Mouse (Mus musculus) G1E (cell line): ENCODE results near the gene Nipa1. TPM values are rescaled to one million over a fixed set of nuclear protein-coding genes. Genes with fewer than 3 reads are reported as not detected.

Experiments
- ATAC-seq: 2 replicates; pipeline ENCODE4 v1.8.0; 2016; ENCODE audit warnings: mild to moderate bottlenecking; ENCODE audit not compliant: insufficient number of reproducible peaks, poor library complexity, low FRiP score, severe bottlenecking; ENCODE audit errors: extremely low read depth
- DNase-seq: peaks from one replicate; pipeline ENCODE4 v3.0.0; 2012; ENCODE audit warnings: low spot score
- H3K27me3 ChIP-seq: 2 replicates; pipeline ENCODE4 v1.6.1; 2012; ENCODE audit warnings: mild to moderate bottlenecking, low read length, inconsistent platforms; ENCODE audit not compliant: insufficient read depth
- H3K36me3 ChIP-seq: replicated peaks from 2 replicates; pipeline ENCODE3; 2012; ENCODE audit warnings: mild to moderate bottlenecking, inconsistent platforms
- H3K4me1 ChIP-seq: 2 replicates; pipeline ENCODE4 v1.6.1; 2012; ENCODE audit warnings: low read depth, low read length, inconsistent platforms, mixed read lengths; ENCODE audit not compliant: insufficient read depth
- H3K4me3 ChIP-seq: 2 replicates; pipeline ENCODE4 v1.5.1; 2012; ENCODE audit warnings: low read depth, mild to moderate bottlenecking, inconsistent platforms, low read length, moderate library complexity, mixed read lengths
- H3K9me3 ChIP-seq: replicated peaks from 2 replicates; pipeline ENCODE4 v1.6.1; 2012; ENCODE audit warnings: inconsistent platforms
- CTCF ChIP-seq: IDR thresholded peaks from 2 replicates; pipeline ENCODE4 v1.5.1; 2012; ENCODE audit warnings: low read depth, low read length, inconsistent platforms, mixed read lengths
- GATA1 ChIP-seq: IDR thresholded peaks from 2 replicates; pipeline ENCODE4 v1.6.1; 2012; ENCODE audit warnings: borderline replicate concordance, low read length, inconsistent platforms, mixed read lengths
- GATA2 ChIP-seq: IDR thresholded peaks from 2 replicates; pipeline ENCODE4 v1.6.1; 2012; ENCODE audit warnings: low read depth, low read length, inconsistent platforms, borderline replicate concordance
- POLR2AphosphoS5 ChIP-seq: IDR thresholded peaks from 2 replicates; pipeline ENCODE4 v1.6.1; 2012; ENCODE audit warnings: low read depth, low read length, inconsistent platforms; ENCODE audit not compliant: insufficient replicate concordance
- TAL1 ChIP-seq: conservative IDR thresholded peaks from 2 replicates; pipeline ENCODE4 v1.6.1; 2012; ENCODE audit warnings: low read depth, low read length, inconsistent platforms, mixed read lengths
- polyA plus RNA-seq: library from polyadenylated mRNA; stranded (reverse); fragments of >175 nt; gene quantifications from 2 replicates; pipeline ENCODE4 v1.2.3, GENCODE M21; 2012
- total RNA-seq, 2 experiments: library from RNA; stranded (forward) in 1 of 2; stranded (reverse) in 1 of 2; fragments of 200-1000 nt in 1 of 2; fragments of >200 nt in 1 of 2; fragmentation: Nextera tagmentation in 1 of 2; gene quantifications; 2 replicates each; pipeline ENCODE4 v1.2.3; 2014 to 2017

The Nipa1 gene
- total and polyA plus RNA-seq, 3 experiments: 2.0 to 10.2 (median 8.0) TPM

- H3K9me3 ChIP-seq: no peaks in the 10 kb centered on the region
- peak within 1 kb of the TSS; percentile 78 for H3K4me3 ChIP-seq
- H3K36me3 ChIP-seq: peaks cover 12% of the 10 kb centered on the region
- ATAC-seq: peak; percentile 98
- TF ChIP-seq GATA1 (no peak), TAL1 (no peak), GATA2 (no peak), POLR2AphosphoS5 (no peak), CTCF (no peak)
- peak; percentile 96 for DNase-seq
- H3K4me1 ChIP-seq: peaks cover 30% of the 10 kb centered on the region
- no peaks in the 10 kb centered on the region for H3K27me3 ChIP-seq
Measured at GRCm38 (mm10) chr7:56049831-56050321, 30.1 kb upstream of the Nipa1 start, which contains the start of gene Herc2. Gene Herc2, plus strand, starts transcription at chr7:56050196.

GRCm38 (mm10) chr7:56047178-56047577 is 27.4 kb upstream of the Nipa1 start:
- no peak for DNase-seq
- Histone ChIP-seq H3K4me1 (peaks cover 49% of the 10 kb centered on the region), H3K27me3 (no peaks in the 10 kb centered on the region), H3K36me3 (no peaks in the 10 kb centered on the region), H3K4me3 (no peak overlapping the region), H3K9me3 (no peaks in the 10 kb centered on the region)
- no peak for TF ChIP-seq TAL1
- TF ChIP-seq GATA2: no peak
- no peak for TF ChIP-seq CTCF
- no peak for TF ChIP-seq POLR2AphosphoS5
- no peak for TF ChIP-seq GATA1
- no peak for ATAC-seq

- ATAC-seq: peak; percentile 30; the same call in 1 of the 2 replicates
Measured at GRCm38 (mm10) chr7:56044267-56044629, 24.5 kb upstream of the Nipa1 start.

GRCm38 (mm10) chr7:56043577-56044266 is 24.0 kb upstream of the Nipa1 start:
- ATAC-seq: peak; percentile 87
- TF ChIP-seq POLR2AphosphoS5 (no peak), TAL1 (peak; percentile 80), CTCF (no peak), GATA2 (no peak)

More at GRCm38 (mm10) chr7:56044267-56044629, 24.5 kb upstream of the Nipa1 start:
- TF ChIP-seq TAL1 (no peak), CTCF (no peak), GATA1 (no peak)
- H3K27me3 ChIP-seq: no peaks in the 10 kb centered on the region
- peaks cover 45% of the 10 kb centered on the region for H3K4me1 ChIP-seq
- no peak overlapping the region; the same call in 1 of the 2 replicates for H3K4me3 ChIP-seq
- no peaks in the 10 kb centered on the region for H3K36me3 ChIP-seq
- no peaks in the 10 kb centered on the region for H3K9me3 ChIP-seq
- no peak for DNase-seq

GRCm38 (mm10) chr7:56042353-56042752 is 22.6 kb upstream of the Nipa1 start:
- peak; percentile 47; the same call in 1 of the 2 replicates for ATAC-seq
- Histone ChIP-seq H3K36me3 (no peaks in the 10 kb centered on the region), H3K9me3 (no peaks in the 10 kb centered on the region), H3K4me1 (peaks cover 37% of the 10 kb centered on the region), H3K27me3 (no peaks in the 10 kb centered on the region), H3K4me3 (no peak overlapping the region)
- DNase-seq: peak; percentile 33
- TF ChIP-seq CTCF: peak; percentile 87
- no peak for TF ChIP-seq GATA1
- TF ChIP-seq POLR2AphosphoS5: no peak
- no peak for TF ChIP-seq TAL1

More at GRCm38 (mm10) chr7:56043577-56044266, 24.0 kb upstream of the Nipa1 start:
- H3K27me3 ChIP-seq: no peaks in the 10 kb centered on the region
- H3K4me1 ChIP-seq: peaks cover 40% of the 10 kb centered on the region
- no peaks in the 10 kb centered on the region for H3K9me3 ChIP-seq
- H3K36me3 ChIP-seq: no peaks in the 10 kb centered on the region
- no peak for DNase-seq
- H3K4me3 ChIP-seq: no peak overlapping the region

- TF ChIP-seq TAL1 (no peak), GATA2 (no peak), CTCF (no peak), POLR2AphosphoS5 (no peak), GATA1 (no peak)
- H3K4me1 ChIP-seq: peaks cover 32% of the 10 kb centered on the region
- H3K9me3 ChIP-seq: peaks cover 3% of the 10 kb centered on the region; the same call in 1 of the 2 replicates
- DNase-seq: no peak
- H3K4me3 ChIP-seq: no peak overlapping the region
- H3K27me3 ChIP-seq: no peaks in the 10 kb centered on the region
- ATAC-seq: no peak
- H3K36me3 ChIP-seq: no peaks in the 10 kb centered on the region
Measured at GRCm38 (mm10) chr7:56023586-56023985, 3.8 kb upstream of the Nipa1 start.
